Mouse (Mus musculus): ENCODE measurements around the gene Wdr66.

Gene Wdr66

DNA sequence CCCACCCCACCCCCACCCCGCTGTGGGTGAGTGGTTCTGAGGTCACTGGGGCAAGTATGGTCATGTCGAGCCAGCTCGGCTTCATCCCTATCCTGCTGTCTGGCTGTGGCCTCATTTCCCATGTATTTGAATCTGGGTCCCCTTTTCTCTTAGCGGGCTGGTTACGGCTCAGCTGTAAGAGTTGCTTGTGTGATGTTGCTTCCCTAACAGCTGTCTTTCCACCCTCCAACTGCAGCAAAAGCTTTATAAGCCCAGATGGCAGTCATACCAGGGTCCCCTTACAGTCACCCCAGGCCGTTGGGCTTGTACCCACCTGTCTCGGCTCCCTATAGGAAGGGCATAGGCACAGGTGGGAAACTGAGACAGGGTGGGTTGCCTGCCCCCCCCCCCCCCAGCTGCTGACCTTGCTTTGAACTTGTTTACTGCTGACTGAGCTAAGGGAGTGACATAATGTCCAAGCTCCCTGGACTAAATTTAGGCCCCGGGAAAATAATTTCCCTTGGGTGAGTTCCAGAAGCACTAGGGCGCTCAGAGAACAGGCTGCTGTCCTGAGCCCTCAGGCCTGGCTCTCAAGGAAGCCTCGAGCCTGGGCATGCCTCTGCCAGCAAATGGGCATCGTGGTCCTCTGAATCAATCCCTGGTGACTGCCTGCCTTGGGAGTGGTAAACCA lies 112.5 kb downstream of the Wdr66 start:
- peak; percentile 82 for DNase-seq

DNA sequence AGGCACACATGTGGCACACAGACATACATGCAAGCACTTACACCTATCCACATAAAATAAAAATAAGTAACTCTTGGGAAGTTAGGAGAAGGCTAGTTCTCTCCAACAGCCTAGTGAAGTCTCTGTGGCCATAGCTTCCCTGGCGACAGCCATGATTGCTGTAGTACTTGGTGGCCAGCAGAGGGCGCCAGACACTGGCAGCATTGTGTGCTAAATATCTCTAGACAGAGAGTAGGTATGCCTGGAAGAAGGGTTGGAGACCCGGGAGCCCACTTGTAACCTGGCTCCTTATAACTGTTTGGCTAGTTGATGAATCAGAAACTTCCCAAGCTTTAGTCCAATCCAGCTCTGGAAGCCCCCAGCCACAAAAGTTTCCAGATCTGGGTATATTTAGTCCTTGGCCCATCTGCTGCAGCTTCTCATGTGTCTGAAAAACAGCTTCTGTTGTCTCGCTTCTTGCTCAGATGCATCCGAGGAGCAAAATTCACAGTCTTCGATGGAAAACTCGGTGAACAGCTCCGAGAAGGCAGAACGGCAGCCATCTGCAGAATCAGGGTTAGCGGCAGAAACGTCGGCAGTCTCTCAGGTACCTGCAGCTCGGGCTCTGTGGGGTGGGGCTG lies 117.1 kb downstream of the Wdr66 start:
- peak; percentile 16 for DNase-seq

DNA sequence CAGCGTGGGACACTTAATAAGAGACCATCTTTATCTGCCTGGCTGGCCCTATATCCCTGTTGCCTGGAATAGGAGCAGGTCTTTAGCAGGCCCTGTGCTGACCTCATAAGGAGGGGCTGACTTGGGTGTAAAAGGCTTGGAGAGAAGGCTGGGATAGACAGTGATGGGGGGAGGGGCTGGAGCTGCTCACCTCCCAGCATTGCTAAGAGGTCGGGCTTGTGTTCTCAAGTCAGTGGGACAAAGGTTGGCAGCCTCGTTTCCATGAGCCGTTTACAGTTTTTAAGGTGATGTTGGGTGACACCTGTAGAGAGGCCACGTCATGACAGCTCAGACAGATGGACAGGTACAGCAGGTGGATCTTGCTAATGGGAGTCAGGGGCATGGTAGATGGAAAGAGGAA lies 118.1 kb downstream of the Wdr66 start:
- peak; percentile 50 for DNase-seq

DNA sequence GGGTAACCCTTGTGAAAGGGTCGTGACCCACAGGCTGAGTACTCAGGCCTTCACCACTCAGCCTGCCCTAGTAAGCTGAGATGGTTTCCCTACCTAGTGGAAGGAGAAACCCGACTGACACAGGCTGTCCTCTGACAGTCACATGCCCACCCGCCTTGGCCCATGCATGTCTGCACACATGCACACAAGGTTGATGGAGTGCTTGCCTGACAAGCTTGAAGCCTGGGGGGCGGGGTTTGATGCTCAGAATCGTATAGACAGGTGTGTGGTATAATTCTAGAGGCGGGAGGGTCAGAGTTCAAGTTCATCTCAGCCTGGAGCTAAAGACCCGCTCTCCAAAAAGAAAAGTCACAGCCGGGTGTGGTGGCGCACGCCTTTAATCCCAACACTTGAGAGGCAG lies 123.4 kb downstream of the Wdr66 start:
- no peak for DNase-seq

DNA sequence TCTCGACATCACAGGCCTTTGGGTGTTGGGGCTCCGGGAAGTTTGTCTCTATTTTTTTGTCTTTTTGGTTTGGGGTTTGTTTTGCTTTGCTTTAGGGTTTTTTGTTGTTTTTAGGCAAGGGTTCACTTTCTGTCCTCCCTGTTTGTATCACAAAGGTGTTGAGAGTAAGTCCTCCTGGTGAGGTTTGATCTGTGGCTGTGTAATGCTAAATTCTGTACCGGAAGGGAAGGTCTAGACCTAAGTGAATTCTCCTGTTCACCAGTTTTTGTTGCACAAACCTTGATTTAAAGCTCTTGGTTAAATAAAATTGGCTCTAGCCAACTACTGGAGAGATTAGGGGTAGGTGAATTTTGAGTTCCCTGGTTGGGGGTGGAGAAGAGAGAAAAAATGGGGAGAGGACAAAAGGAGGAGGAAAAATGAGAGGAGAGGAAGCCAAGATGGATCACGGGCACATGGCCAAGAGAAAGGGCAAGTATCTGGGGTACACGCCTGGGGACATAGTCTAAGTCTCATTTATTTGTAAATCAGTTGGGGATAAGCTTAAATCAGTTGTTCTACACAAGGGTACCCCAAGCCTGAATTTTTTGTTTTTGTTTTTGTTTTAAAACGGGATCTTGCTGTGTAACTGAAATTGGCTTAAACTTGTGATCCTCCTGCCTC lies 124.0 kb downstream of the Wdr66 start:
- no peak for DNase-seq

DNA sequence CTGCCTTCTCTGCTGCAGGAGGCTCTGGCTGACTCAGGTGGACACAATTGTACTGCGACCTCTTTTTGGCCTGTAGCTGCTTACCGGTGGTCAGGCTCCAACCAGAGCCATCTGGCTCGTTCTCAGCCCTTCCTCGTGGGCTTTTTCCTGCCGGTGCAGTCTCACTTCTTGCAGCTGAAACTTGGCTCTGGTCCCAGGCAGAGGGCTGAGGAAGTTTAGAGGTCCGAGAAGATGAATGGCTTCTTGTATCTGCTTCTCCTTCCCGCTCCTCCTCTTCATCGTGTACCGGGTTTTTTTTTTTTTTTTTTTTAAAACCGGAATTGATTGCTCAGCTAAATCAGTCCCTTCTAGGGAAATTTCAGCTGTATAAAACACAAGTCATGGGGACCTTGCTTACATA lies 124.7 kb downstream of the Wdr66 start:
- DNase-seq: peak; percentile 85

Measured in kidney, adult 11 months (tissue).